Mouse (Mus musculus) testis, postnatal 10 days (tissue): ENCODE results near the gene Rspo3.

Experiments
- DNase-seq: peaks from one replicate; pipeline ENCODE4 v3.0.0; 2021; ENCODE audit warnings: low spot score

The Rspo3 gene

DNA sequence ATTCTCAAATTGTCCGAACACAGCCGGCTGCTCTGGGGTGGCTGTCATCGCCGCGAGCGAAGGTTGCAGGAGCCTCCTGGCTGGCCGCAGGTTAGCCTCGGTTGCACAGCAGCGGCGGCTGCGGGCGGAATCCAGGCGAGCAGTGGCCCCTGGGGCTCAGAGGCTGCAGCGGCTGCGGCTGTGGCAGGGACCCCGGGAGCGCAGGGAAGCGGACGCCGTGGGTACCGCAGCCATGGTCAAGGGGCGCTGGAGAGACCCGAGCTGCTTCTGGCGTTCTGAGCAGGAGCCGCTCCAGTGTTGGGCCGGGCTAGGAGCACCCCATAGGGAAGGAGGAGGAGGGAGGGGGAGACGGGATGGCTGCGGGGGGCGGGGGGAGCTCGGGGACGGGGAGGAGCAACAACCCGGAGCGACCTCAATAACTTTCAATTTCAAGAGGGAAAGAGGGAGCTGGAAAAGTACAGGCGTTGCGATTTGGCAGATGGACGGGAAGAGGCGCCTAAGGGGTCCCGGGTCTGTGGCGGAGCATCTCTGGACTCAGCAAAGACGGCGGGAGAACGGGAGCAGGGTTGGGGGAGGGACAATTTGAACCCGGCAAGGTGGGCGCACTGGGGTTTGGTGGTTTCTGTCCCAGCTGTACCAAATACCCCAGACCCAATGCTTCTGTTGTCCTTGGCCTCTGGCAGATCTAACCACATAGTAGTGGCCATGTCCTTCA lies at the start of gene Rspo3:
Gene Rspo3 (minus strand): TSS at position 322 of the 715 bp plus-strand sequence.
- DNase-seq, result peak; percentile 46

DNA sequence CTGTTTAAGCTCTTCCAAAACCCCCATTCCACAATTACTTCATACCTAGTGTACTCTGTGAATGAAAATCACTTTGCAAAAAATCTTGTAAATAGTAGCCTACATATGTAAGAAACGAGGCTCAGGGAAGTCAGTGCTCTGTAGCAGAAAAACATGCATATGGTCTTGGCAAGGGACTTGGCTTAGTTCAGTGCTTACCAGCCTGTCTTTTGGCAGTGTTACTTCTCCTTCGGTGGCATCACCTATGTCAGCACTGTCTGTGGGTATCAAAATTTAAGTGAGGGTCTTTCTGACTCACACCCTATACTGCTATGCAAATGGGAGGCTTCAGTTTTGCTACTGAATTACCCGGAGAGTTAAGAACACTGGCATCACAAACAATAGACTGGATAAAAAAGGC lies 46.3 kb upstream of the Rspo3 start:
- DNase-seq, result no peak

DNA sequence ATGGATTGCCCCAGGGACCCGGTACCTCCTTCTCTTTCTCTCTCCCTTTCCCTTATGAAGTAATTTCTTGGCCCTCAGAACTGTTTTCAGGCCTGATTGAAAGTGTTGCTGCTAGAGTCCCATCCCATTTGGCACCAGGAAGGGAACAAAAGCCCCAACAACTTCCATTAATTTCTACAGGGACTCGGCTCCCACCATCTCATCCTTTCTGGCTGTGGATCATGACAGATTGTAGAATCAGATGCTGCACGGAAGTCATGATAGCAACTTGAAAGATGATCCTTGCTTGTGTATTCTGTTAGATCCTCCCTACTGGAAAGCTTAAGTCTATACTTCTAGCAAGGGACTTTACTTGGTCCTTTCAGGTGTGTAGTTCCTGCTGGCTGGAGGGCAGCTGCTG lies 45.8 kb upstream of the Rspo3 start:
- no peak for DNase-seq

GRCm38 (mm10) chr10:29555983-29556382 lies 20.3 kb upstream of the Rspo3 start:
- no peak for DNase-seq

GRCm38 (mm10) chr10:29554365-29554764 lies 18.7 kb upstream of the Rspo3 start:
- no peak for DNase-seq

DNA sequence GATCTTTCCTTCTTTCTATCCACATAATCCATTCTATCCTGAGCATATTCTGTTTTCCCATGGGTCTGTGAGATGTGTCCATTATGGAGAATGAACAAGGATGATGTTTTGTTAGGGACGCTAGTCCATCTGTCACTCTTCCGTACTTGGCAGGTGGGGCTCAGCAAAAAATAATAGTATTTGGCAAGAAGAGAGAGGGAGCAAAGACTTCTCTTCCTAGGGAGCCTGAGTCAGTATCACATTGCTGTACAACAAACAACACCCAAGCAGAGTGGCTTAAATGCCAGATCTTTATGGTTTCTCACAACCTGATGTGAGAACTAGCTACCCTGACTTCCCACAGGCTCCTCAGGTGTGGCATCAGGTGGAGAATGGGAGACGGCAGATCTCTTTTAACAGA lies 7.3 kb upstream of the Rspo3 start:
- no peak for DNase-seq

DNA sequence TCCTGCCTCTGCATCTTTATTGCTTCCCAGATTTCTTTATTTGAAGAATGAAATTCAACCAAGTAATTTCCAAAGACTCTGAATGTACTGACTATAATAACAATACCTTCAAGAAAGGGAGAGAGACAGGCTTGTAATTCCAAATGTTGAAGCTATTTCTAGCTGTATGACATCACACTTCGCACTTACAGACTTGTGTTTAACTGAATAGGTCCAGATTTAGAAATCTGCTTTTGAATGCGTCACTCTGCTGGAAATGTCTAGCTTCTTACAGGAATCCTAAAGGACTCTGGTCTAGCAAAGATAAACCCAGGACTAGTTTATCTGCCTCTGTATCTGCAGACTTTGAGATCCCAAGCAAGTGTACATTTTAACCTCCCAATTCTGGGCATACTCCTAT lies 3.8 kb upstream of the Rspo3 start:
- DNase-seq, result no peak

GRCm38 (mm10) chr10:29538791-29539190 lies 3.1 kb upstream of the Rspo3 start:
- DNase-seq, result no peak

DNA sequence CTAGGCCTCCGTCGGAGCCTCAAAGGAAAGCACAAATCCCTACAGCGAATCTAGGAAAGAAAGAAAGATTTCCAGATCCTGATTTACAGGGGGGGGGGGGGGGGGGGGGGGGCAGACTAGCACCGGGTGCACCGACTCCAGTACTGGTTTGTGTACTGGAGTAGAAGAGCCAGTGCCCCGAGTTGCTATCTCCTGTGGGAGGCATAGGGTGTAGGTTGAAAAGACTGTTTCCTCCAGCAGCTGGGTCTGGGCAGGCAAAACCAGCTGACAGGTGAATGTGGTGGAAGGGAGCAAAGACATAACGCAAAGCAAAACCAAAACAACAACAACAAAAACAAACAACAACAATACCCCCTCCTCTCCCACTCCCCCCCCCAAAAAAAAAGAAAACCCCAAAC lies 838 bp downstream of the Rspo3 start:
- no peak for DNase-seq

DNA sequence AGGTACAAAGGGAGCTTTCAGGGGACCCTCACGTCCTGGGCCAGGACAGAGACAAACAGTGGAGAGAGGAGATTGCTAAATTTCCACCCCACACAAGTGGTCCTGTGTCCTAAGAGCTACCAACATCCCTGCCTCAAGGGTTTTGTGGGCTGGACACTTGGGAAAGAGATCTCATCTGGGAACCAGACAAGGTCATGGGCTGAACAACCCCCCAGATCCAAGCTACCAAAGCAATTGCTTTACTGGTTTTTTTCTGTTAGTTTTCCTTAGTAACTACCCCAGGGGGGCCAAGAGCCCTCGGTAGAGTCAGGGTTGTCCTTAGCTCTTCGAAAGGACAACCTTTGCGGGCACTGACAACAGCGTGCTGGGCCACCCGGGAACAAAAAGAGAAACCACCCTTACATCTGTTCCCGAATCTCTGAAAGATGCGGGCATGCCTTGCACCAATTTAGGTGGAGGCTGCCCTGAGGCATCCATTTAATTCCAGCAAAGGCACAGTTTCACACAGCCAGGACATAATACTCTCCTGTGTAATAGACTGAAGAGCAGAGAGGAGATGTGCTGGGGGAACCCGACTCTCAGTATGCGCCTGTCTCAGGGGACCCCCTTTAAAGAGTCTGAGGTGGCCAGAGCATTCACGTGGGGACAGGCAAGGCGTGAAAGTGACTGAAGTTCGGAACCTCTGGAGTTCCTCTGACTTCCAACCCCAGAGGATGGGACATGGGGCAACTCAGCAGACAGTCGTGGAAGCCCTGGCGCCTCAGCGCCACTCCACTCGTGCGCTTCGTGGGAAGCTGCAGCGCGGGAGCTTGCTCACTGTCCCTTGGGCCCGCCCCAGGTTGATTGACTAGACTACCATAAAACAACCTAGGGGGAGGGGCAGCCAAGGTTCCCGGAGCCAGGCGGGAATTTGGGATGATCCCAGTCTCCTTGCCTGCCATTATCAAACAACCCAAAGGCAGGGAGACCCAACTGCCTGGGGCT lies 1.5 kb downstream of the Rspo3 start:
- peak; percentile 47 for DNase-seq

GRCm38 (mm10) chr10:29532821-29533715 lies 2.6 kb downstream of the Rspo3 start:
- DNase-seq, result peak; percentile 85

GRCm38 (mm10) chr10:29513563-29513962 lies 22.1 kb downstream of the Rspo3 start:
- no peak for DNase-seq

DNA sequence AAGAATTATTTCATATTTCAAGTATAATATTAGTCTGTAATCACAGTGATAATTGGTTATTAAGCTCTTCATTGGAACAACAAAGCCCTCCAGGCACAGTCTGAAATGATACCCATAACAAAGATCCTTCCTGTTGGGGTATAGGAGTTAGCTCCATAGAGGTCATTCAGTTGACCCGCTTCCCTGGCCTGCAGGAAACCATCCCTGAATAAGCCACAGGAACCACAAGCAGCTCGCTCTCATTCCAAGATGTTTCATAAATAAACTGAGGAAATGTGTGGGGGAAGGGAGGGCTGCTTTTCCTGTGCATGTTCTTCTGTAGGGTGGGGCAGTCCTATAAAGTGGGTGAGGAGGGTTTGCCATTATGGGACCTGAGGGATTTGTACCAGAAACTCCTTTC lies 27.5 kb downstream of the Rspo3 start:
- DNase-seq, result no peak

GRCm38 (mm10) chr10:29497205-29497822 lies 38.4 kb downstream of the Rspo3 start:
- no peak for DNase-seq

DNA sequence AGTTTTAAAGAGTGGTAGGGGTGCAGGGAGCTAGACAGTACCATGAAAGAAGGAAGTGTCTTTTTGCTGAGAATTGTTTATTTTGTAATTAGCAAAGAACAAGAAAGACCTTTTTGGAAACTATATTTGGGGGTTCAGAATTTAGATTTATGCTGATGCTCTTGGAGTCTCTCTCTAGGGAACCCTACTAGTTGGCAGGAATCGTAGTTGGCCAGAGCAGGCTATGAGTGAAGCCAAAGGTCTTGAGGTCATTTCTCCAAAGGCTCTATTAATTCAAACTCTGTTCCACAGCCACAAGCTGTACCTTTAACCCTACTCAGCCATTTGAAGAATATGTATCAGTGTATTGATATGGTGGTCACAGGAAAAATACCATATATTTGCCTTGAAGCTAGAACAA lies 41.7 kb downstream of the Rspo3 start:
- no peak for DNase-seq

DNA sequence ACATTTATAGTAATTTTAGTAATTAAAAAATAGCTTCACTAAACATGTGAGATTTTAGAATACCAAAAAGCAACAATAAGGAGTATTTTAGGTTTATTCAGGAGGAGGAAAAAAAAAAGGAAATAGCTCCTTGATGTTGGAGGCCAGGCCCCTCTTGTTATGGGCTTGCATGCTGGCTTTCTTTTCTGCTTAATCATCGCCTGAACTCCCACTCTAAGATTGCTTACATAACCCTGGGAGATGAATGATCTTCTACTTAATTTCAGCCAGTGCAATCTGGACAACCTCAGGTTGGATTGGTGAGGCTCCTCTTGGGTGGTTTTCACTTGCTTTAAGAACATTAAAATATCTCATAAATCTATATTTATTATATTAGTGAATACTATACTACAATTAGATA lies 54.7 kb downstream of the Rspo3 start:
- DNase-seq, result no peak

GRCm38 (mm10) chr10:29479401-29479800 lies 56.3 kb downstream of the Rspo3 start:
- DNase-seq, result no peak

DNA sequence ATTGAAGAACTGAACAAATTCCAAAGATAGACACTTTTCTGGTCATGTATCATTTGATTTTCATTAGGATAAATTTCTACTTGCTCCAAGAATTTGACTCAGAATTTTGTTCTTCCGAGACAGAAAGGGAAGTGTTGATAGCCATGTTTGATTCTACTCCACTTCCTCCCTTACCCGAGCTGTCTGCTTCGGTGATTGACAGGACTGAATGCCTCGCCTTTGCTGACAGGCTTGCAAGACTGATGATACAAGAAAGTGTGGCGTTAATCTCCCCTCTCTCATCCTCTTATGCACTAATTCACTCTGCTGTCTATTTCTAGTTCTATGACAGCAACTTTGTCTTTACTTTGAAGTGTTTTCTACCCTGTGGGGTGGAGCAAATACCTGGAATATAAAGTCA lies 65.2 kb downstream of the Rspo3 start:
- DNase-seq, result no peak

GRCm38 (mm10) chr10:29460100-29460499 lies 75.6 kb downstream of the Rspo3 start:
- DNase-seq, result no peak

DNA sequence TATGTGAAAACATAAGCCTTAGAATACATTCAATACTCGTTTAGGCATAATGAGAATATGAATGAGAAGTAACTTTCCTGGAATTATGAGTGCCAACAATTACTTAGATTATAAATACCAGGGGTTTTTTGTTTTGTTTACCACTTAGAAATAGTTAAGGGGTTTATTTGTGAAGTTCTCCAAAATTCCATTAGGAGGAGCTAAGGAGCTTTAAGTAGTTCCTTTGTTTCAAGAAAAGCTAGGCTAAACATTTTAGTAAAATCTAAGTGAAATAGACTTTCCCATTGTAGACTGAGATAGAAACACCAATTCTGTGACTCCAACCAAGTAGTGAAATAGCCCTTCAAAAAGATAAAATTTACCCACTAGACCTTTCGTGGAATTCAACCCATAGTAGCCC lies 76.0 kb downstream of the Rspo3 start:
- DNase-seq, result no peak

DNA sequence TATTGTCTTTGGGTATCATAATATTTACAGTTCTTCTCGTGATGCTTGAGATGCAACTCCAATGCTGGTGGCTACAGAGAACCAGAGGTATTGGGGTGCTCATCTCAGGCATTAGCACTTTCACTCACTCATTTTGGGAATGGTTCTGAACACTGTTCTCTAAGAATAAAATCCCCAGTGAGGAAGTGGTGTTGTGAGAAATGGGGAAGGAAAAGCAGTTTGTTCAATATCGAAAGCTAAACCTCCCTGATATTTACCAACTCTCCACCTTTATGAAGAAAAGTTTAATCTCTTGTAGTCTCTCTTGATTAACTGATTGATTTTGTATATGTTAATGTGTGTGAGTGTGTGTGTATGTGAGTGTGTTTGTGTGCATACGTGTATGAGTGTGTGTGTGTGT lies 90.6 kb downstream of the Rspo3 start:
- DNase-seq, result no peak

DNA sequence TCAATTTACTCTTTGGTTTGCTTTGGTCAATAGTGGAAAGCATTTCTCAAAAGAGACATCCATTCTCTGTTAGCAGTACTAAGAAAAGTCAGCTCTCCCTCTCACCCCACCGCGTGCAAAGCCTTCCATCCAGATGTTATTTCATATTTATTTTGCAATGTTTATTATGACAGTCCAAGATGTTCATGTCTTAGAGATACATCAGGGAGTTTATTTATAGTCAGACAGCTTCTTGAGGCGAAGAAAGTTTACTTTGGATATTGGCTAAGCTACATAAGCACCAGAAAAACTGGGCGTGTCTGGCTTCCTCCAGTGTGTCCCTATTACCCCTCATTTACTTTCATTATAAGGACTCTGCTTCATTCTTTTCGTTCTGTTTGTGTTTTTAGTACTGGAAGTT lies 94.4 kb downstream of the Rspo3 start:
- DNase-seq, result no peak
